Mouse (Mus musculus) neural tube, embryonic 11.5 days (tissue): ENCODE data around the gene Zfp277. TPM values are rescaled to one million over a fixed set of nuclear protein-coding genes. Genes with fewer than 3 reads are reported as not detected.

Experiments used
- ATAC-seq: fragments of 200-750 bp; cut with Nextera tagmentation; 2 replicates; pipeline ENCODE4 v1.8.0; 2017; ENCODE audit warnings: moderate number of reproducible peaks, mild to moderate bottlenecking, moderate TSS enrichment, moderate library complexity; ENCODE audit not compliant: insufficient read depth, low FRiP score, low TSS enrichment
- DNase-seq: peaks from one replicate; pipeline ENCODE4 v3.0.0-alpha.2; 2015; ENCODE audit warnings: low spot score
- H3K27ac ChIP-seq: fragments of 300-500 bp; sonication (generic); 2 replicates; pipeline ENCODE4 v1.5.1; 2014; ENCODE audit warnings: low read depth, mild to moderate bottlenecking, low read length
- H3K27me3 ChIP-seq: fragments of 300-500 bp; sonication (generic); 2 replicates; pipeline ENCODE4 v1.6.1; 2014; ENCODE audit warnings: mild to moderate bottlenecking, low read length, mixed read lengths; ENCODE audit not compliant: control insufficient read depth, insufficient read depth
- H3K36me3 ChIP-seq: fragments of 300-500 bp; sonication (generic); 2 replicates; pipeline ENCODE4 v1.6.1; 2014; ENCODE audit warnings: mild to moderate bottlenecking, low read length, moderate library complexity, mixed read lengths; ENCODE audit not compliant: control insufficient read depth, insufficient read depth
- H3K4me1 ChIP-seq: fragments of 300-500 bp; sonication (generic); 2 replicates; pipeline ENCODE4 v1.6.1; 2014; ENCODE audit warnings: low read length, mixed read lengths; ENCODE audit not compliant: control insufficient read depth, insufficient read depth
- H3K4me2 ChIP-seq: fragments of 300-500 bp; sonication (generic); 2 replicates; pipeline ENCODE4 v1.6.1; 2014; ENCODE audit warnings: low read depth, mild to moderate bottlenecking, moderate library complexity
- H3K4me3 ChIP-seq: fragments of 300-500 bp; sonication (generic); 2 replicates; pipeline ENCODE4 v1.5.1; 2014; ENCODE audit warnings: low read depth, low read length
- H3K9ac ChIP-seq: fragments of 300-500 bp; sonication (generic); 2 replicates; pipeline ENCODE4 v1.6.1; 2014; ENCODE audit warnings: mild to moderate bottlenecking, low read length
- H3K9me3 ChIP-seq: fragments of 300-500 bp; sonication (generic); 2 replicates; pipeline ENCODE4 v1.6.1; 2016; ENCODE audit warnings: low read length; ENCODE audit not compliant: control insufficient read depth
- WGBS: fragments of 180-500 bp; shearing (Covaris S2); extraction: QIAGEN DNeasy Blood & Tissue Kit; methylation state at CpG from one replicate; pipeline ENCODE4 v1.1.7; 2014; 5-methylcytosine and 5-hydroxymethylcytosine counted together
- polyA plus RNA-seq: library from polyadenylated mRNA; unstranded; fragments of >200 nt; fragmentation: Nextera tagmentation; extraction: Ambion mirVana; gene quantifications from 2 replicates; pipeline ENCODE4 v1.2.1, GENCODE M21; 2014

Gene Zfp277
- polyA plus RNA-seq, 1 experiment from 2014 or later = 40.3 TPM

- Histone ChIP-seq H3K4me2 (peak overlapping the region; percentile 91), H3K27ac (no peak overlapping the region), H3K4me1 (peaks cover 12% of the 10 kb centered on the region; the same call in 1 of the 2 replicates), H3K9ac (peak overlapping the region; percentile 79; the same call in 1 of the 2 replicates), H3K9me3 (no peaks in the 10 kb centered on the region), H3K27me3 (no peaks in the 10 kb centered on the region), H3K36me3 (no peaks in the 10 kb centered on the region), H3K4me3 (peak overlapping the region; percentile 71)
- DNase-seq (no peak), ATAC-seq (no peak)
- 22% methylated on average over 10 of the region's 10 CpGs for WGBS
These were observed 2.1 kb upstream of the Zfp277 start for GRCm38 (mm10) chr12:40447561-40448355.

GRCm38 (mm10) chr12:40446450-40447381 lies 1.0 kb upstream of the Zfp277 start:
- under 1% methylated on average over 44 of the region's 44 CpGs for WGBS
- Histone ChIP-seq H3K4me2 (peak overlapping the region; percentile 91), H3K27me3 (no peaks in the 10 kb centered on the region), H3K9me3 (no peaks in the 10 kb centered on the region), H3K4me1 (peaks cover 12% of the 10 kb centered on the region; the same call in 1 of the 2 replicates), H3K36me3 (no peaks in the 10 kb centered on the region), H3K27ac (peak overlapping the region; percentile 83), H3K4me3 (peak overlapping the region; percentile 71), H3K9ac (peak overlapping the region; percentile 79)
- DNase-seq (peak; percentile 73), ATAC-seq (peak; percentile 49)

- Histone ChIP-seq H3K9ac (peak overlapping the region; percentile 54), H3K4me3 (peak overlapping the region; percentile 71), H3K4me2 (peak overlapping the region; percentile 73), H3K9me3 (no peaks in the 10 kb centered on the region), H3K4me1 (peaks cover 11% of the 10 kb centered on the region; the same call in 1 of the 2 replicates), H3K27ac (no peak overlapping the region), H3K27me3 (no peaks in the 10 kb centered on the region), H3K36me3 (no peaks in the 10 kb centered on the region)
- 2% methylated on average over 16 of the region's 16 CpGs for WGBS
- DNase-seq (peak; percentile 25), ATAC-seq (peak; percentile 7)
These were observed 496 bp downstream of the Zfp277 start for GRCm38 (mm10) chr12:40445206-40445605.

GRCm38 (mm10) chr12:40438049-40438448 lies 7.7 kb downstream of the Zfp277 start:
- WGBS = 10% methylated on average over 2 of the region's 2 CpGs
- DNase-seq = no peak
- H3K27ac ChIP-seq = no peak overlapping the region
- H3K4me1 ChIP-seq = peaks cover 6% of the 10 kb centered on the region; the same call in 1 of the 2 replicates
- H3K27me3 ChIP-seq = no peaks in the 10 kb centered on the region
- no peaks in the 10 kb centered on the region for H3K36me3 ChIP-seq
- no peak overlapping the region for H3K4me3 ChIP-seq
- H3K9me3 ChIP-seq = no peaks in the 10 kb centered on the region
- ATAC-seq = no peak
- H3K4me2 ChIP-seq = no peak overlapping the region
- H3K9ac ChIP-seq = no peak overlapping the region

GRCm38 (mm10) chr12:40434101-40434500 lies 11.6 kb downstream of the Zfp277 start:
- H3K27ac ChIP-seq = no peak overlapping the region
- DNase-seq = no peak
- peaks cover 14% of the 10 kb centered on the region for H3K4me1 ChIP-seq
- H3K9ac ChIP-seq = no peak overlapping the region
- no peak for ATAC-seq
- H3K36me3 ChIP-seq = no peaks in the 10 kb centered on the region
- no peaks in the 10 kb centered on the region for H3K9me3 ChIP-seq
- no peak overlapping the region for H3K4me3 ChIP-seq
- no peak overlapping the region for H3K4me2 ChIP-seq
- WGBS = 46% methylated on average over 3 of the region's 3 CpGs
- no peaks in the 10 kb centered on the region for H3K27me3 ChIP-seq

- H3K4me1 ChIP-seq = peaks cover 8% of the 10 kb centered on the region
- H3K36me3 ChIP-seq = no peaks in the 10 kb centered on the region
- H3K9ac ChIP-seq = no peak overlapping the region
- WGBS = 51% methylated on average over 5 of the region's 5 CpGs
- DNase-seq (no peak), ATAC-seq (no peak)
- H3K27me3 ChIP-seq = no peaks in the 10 kb centered on the region
- H3K9me3 ChIP-seq = no peaks in the 10 kb centered on the region
- no peak overlapping the region for H3K4me3 ChIP-seq
- no peak overlapping the region for H3K27ac ChIP-seq
- no peak overlapping the region for H3K4me2 ChIP-seq
These were observed 14.6 kb downstream of the Zfp277 start for GRCm38 (mm10) chr12:40431075-40431474.

- DNase-seq = no peak
- Histone ChIP-seq H3K27ac (no peak overlapping the region), H3K9ac (no peak overlapping the region), H3K36me3 (no peaks in the 10 kb centered on the region), H3K27me3 (no peaks in the 10 kb centered on the region), H3K9me3 (no peaks in the 10 kb centered on the region), H3K4me3 (no peak overlapping the region), H3K4me2 (no peak overlapping the region), H3K4me1 (peaks cover 8% of the 10 kb centered on the region)
- ATAC-seq = no peak
- WGBS = 59% methylated on average over 3 of the region's 3 CpGs
These were observed 15.7 kb downstream of the Zfp277 start for GRCm38 (mm10) chr12:40429976-40430375.

GRCm38 (mm10) chr12:40427606-40428005 lies 18.1 kb downstream of the Zfp277 start:
- Histone ChIP-seq H3K4me1 (peaks cover 8% of the 10 kb centered on the region), H3K9me3 (no peaks in the 10 kb centered on the region), H3K27ac (no peak overlapping the region), H3K36me3 (no peaks in the 10 kb centered on the region), H3K4me3 (no peak overlapping the region), H3K27me3 (no peaks in the 10 kb centered on the region), H3K4me2 (no peak overlapping the region), H3K9ac (no peak overlapping the region)
- no peak for DNase-seq
- no peak for ATAC-seq
- WGBS = 85% methylated on average over 10 of the region's 10 CpGs
